Mouse (Mus musculus): ENCODE data around the gene Gabbr2.
A peak's percentile ranks its signal among the peaks of the same experiment; 100 is the strongest.

The Gabbr2 gene

GRCm38 (mm10) chr4:46781109-46781508 is 210.6 kb downstream of the Gabbr2 start:
- ATAC-seq (ENCODE audit: insufficient number of reproducible peaks, low FRiP score, low TSS enrichment), result no peak

- no peak for ATAC-seq (ENCODE audit: insufficient number of reproducible peaks, low FRiP score, low TSS enrichment)
Measured at GRCm38 (mm10) chr4:46775959-46776358, 215.7 kb downstream of the Gabbr2 start.

- no peak for ATAC-seq (ENCODE audit: insufficient number of reproducible peaks, low FRiP score, low TSS enrichment)
Measured at GRCm38 (mm10) chr4:46774652-46775051, 217.0 kb downstream of the Gabbr2 start.

GRCm38 (mm10) chr4:46773243-46773642 is 218.4 kb downstream of the Gabbr2 start:
- ATAC-seq (ENCODE audit: insufficient number of reproducible peaks, low FRiP score, low TSS enrichment), result no peak

- no peak for ATAC-seq (ENCODE audit: insufficient number of reproducible peaks, low FRiP score, low TSS enrichment)
Measured at GRCm38 (mm10) chr4:46772591-46772990, 219.1 kb downstream of the Gabbr2 start.

GRCm38 (mm10) chr4:46771116-46771515 is 220.6 kb downstream of the Gabbr2 start:
- no peak for ATAC-seq (ENCODE audit: insufficient number of reproducible peaks, low FRiP score, low TSS enrichment)

- 0 out of 2 replicates have a peak, but pooled peaks have one; percentile 23 for ATAC-seq (ENCODE audit: insufficient number of reproducible peaks, low FRiP score, low TSS enrichment)
Measured at GRCm38 (mm10) chr4:46770635-46771034, 221.0 kb downstream of the Gabbr2 start.

GRCm38 (mm10) chr4:46770090-46770489 is 221.6 kb downstream of the Gabbr2 start:
- no peak for ATAC-seq (ENCODE audit: insufficient number of reproducible peaks, low FRiP score, low TSS enrichment)

- ATAC-seq (ENCODE audit: insufficient number of reproducible peaks, low FRiP score, low TSS enrichment), result no peak
Measured at GRCm38 (mm10) chr4:46766326-46766725, 225.3 kb downstream of the Gabbr2 start.

GRCm38 (mm10) chr4:46759838-46760237 is 231.8 kb downstream of the Gabbr2 start:
- peak; percentile 42; the same call in 1 of the 2 replicates for ATAC-seq (ENCODE audit: insufficient number of reproducible peaks, low FRiP score, low TSS enrichment)

GRCm38 (mm10) chr4:46758340-46759041 is 233.2 kb downstream of the Gabbr2 start:
- ATAC-seq (ENCODE audit: insufficient number of reproducible peaks, low FRiP score, low TSS enrichment), result no peak

- no peak for ATAC-seq (ENCODE audit: insufficient number of reproducible peaks, low FRiP score, low TSS enrichment)
Measured at GRCm38 (mm10) chr4:46754407-46755194, 237.1 kb downstream of the Gabbr2 start.

- no peak for ATAC-seq (ENCODE audit: insufficient number of reproducible peaks, low FRiP score, low TSS enrichment)
Measured at GRCm38 (mm10) chr4:46752306-46752705, 239.4 kb downstream of the Gabbr2 start.

- no peak for ATAC-seq (ENCODE audit: insufficient number of reproducible peaks, low FRiP score, low TSS enrichment)
Measured at GRCm38 (mm10) chr4:46749015-46749414, 242.7 kb downstream of the Gabbr2 start.

GRCm38 (mm10) chr4:46747007-46747746 is 244.5 kb downstream of the Gabbr2 start:
- no peak for ATAC-seq (ENCODE audit: insufficient number of reproducible peaks, low FRiP score, low TSS enrichment)

- no peak for ATAC-seq (ENCODE audit: insufficient number of reproducible peaks, low FRiP score, low TSS enrichment)
Measured at GRCm38 (mm10) chr4:46745536-46745935, 246.1 kb downstream of the Gabbr2 start.

GRCm38 (mm10) chr4:46744583-46745155 is 247.0 kb downstream of the Gabbr2 start:
- 0 out of 2 replicates have a peak, but pooled peaks have one; percentile 63 for ATAC-seq (ENCODE audit: insufficient number of reproducible peaks, low FRiP score, low TSS enrichment)

- ATAC-seq (ENCODE audit: insufficient number of reproducible peaks, low FRiP score, low TSS enrichment), result no peak
Measured at GRCm38 (mm10) chr4:46742601-46743000, 249.1 kb downstream of the Gabbr2 start.

GRCm38 (mm10) chr4:46736910-46737511 is 254.7 kb downstream of the Gabbr2 start:
- peak; percentile 49; the same call in 1 of the 2 replicates for ATAC-seq (ENCODE audit: insufficient number of reproducible peaks, low FRiP score, low TSS enrichment)

- ATAC-seq (ENCODE audit: insufficient number of reproducible peaks, low FRiP score, low TSS enrichment), result no peak
Measured at GRCm38 (mm10) chr4:46734906-46735305, 256.8 kb downstream of the Gabbr2 start.

Data from cerebellum, adult (tissue).